In genomic region chr10:128491495-128491894, GRCm38 (mm10) we compare ENCODE assay signal across 8 mouse cellular contexts. TPM values are rescaled to one million over a fixed set of nuclear protein-coding genes. Genes with fewer than 3 reads are reported as not detected.
DNase-seq lines count a peak whose midpoint lies in the region; ATAC-seq and TF ChIP-seq lines count a peak whose summit lies in the region.

No protein-coding gene starts in this region.

- no peak overlapping the region for H3K9ac ChIP-seq in forebrain, embryonic 16.5 days (replicated peaks; ENCODE audit: low read depth, low read length)
- peak overlapping the region; percentile 6; the same call in 1 of the 2 replicates for H3K9ac ChIP-seq in kidney, postnatal 0 days (ENCODE audit: low read depth, low read length)

- no peak overlapping the region; the same call in 1 of the 2 replicates for H3K4me3 ChIP-seq in thymus, adult 2 months (ENCODE audit: control insufficient read depth, insufficient read depth, low read length)
- H3K4me3 ChIP-seq in forebrain, embryonic 16.5 days (replicated peaks; ENCODE audit: low read length), result no peak overlapping the region
- peak overlapping the region; percentile 71 for H3K4me3 ChIP-seq in kidney, postnatal 0 days (replicated peaks; ENCODE audit: low read depth, low read length)

- peak overlapping the region; percentile 91; the same call in 1 of the 2 replicates for H3K4me2 ChIP-seq in forebrain, embryonic 16.5 days (ENCODE audit: low read length)
- H3K4me2 ChIP-seq in kidney, postnatal 0 days (ENCODE audit: low read length), result peak overlapping the region; percentile 62

- ATAC-seq in forebrain, embryonic 16.5 days, result no peak
- ATAC-seq in kidney, postnatal 0 days (replicated peaks; ENCODE audit: low FRiP score, low read depth), result no peak
- no peak for ATAC-seq in granulocyte monocyte progenitor cell, adult 5-6 weeks (replicated peaks; ENCODE audit: poor library complexity, severe bottlenecking)

- no peaks in the 10 kb centered on the region for H3K27me3 ChIP-seq in thymus, adult 2 months (ENCODE audit: control insufficient read depth, insufficient read depth, low read length)
- H3K27me3 ChIP-seq in forebrain, embryonic 16.5 days (replicated peaks; ENCODE audit: control insufficient read depth, insufficient read depth, low read length), result no peaks in the 10 kb centered on the region
- H3K27me3 ChIP-seq in kidney, postnatal 0 days (ENCODE audit: insufficient read depth, low read length), result no peaks in the 10 kb centered on the region

- H3K36me3 ChIP-seq in thymus, adult 2 months (ENCODE audit: control insufficient read depth, insufficient read depth, low read length), result peaks cover 45% of the 10 kb centered on the region
- peaks cover 30% of the 10 kb centered on the region for H3K36me3 ChIP-seq in forebrain, embryonic 16.5 days (ENCODE audit: control insufficient read depth, insufficient read depth)
- peaks cover 42% of the 10 kb centered on the region for H3K36me3 ChIP-seq in kidney, postnatal 0 days (ENCODE audit: insufficient read depth, low read length)

- no peak for TF ChIP-seq CTCF in thymus, adult 2 months (IDR thresholded peaks at IDR 0.05; ENCODE audit: borderline replicate concordance, control insufficient read depth, extremely low read depth, insufficient read depth, low read length, poor library complexity)
- TF ChIP-seq CTCF in kidney, postnatal 0 days (IDR thresholded peaks at IDR 0.05; ENCODE audit: low read depth), result no peak

- WGBS in thymus, adult 2 months, result 82% methylated on average over 6 of the region's 6 CpGs
- 68% methylated on average over 5 of the region's 6 CpGs for WGBS in forebrain, embryonic 16.5 days
- 29% methylated on average over 6 of the region's 6 CpGs for WGBS in kidney, postnatal 0 days

- DNase-seq in thymus, adult 2 months, result peak; percentile 11
- no peak for DNase-seq in thymus, postnatal 10 days (ENCODE audit: low spot score in 2 of 2)
- peak; percentile 59 for DNase-seq in kidney, postnatal 0 days (ENCODE audit: low spot score)
- peak; percentile 61 for DNase-seq in lung, postnatal 36 days
- no peak for DNase-seq in right cerebral cortex, postnatal 10 days (ENCODE audit: low spot score in 2 of 2)
- DNase-seq in left cerebral cortex, postnatal 10 days (ENCODE audit: extremely low spot score in 1 of 2, low spot score in 2 of 2), result no peak

- no peak overlapping the region for H3K27ac ChIP-seq in thymus, adult 2 months (ENCODE audit: control insufficient read depth, insufficient read depth, low read length)
- no peak overlapping the region for H3K27ac ChIP-seq in forebrain, embryonic 16.5 days (ENCODE audit: low read length)
- H3K27ac ChIP-seq in kidney, postnatal 0 days, result peak overlapping the region; percentile 32; the same call in 1 of the 2 replicates

- H3K9me3 ChIP-seq in forebrain, embryonic 16.5 days (ENCODE audit: control insufficient read depth, low read length), result no peaks in the 10 kb centered on the region
- no peaks in the 10 kb centered on the region for H3K9me3 ChIP-seq in kidney, postnatal 0 days (replicated peaks; ENCODE audit: low read length)

- intact Hi-C loops in left cerebral cortex, postnatal 10 days (cut with DNase I), result loop anchor here (5.0 kb wide), 2 partner anchors 36 to 56 kb away; partner anchors contain the start of genes Esyt1, Rpl41 and Zc3h10

- H3K4me1 ChIP-seq in thymus, adult 2 months (replicated peaks; ENCODE audit: control insufficient read depth, insufficient read depth, low read length), result peaks cover 29% of the 10 kb centered on the region
- H3K4me1 ChIP-seq in forebrain, embryonic 16.5 days (replicated peaks; ENCODE audit: control insufficient read depth, insufficient read depth, low read length), result peaks cover 28% of the 10 kb centered on the region
- H3K4me1 ChIP-seq in kidney, postnatal 0 days (replicated peaks; ENCODE audit: insufficient read depth, low read length), result peaks cover 21% of the 10 kb centered on the region

- no peak for TF ChIP-seq POLR2A in thymus, adult 2 months (IDR thresholded peaks at IDR 0.05; ENCODE audit: control insufficient read depth, extremely low read depth, insufficient read depth, low read length, poor library complexity)

RNA-seq across cellular contexts. Expression of gene Myl6, which starts 2.5 kb away (rescaled TPM):
- 445 and 566 TPM in 2 replicates for polyA plus RNA-seq in thymus, adult 2 months (2012; rRNA removed)
- polyA plus RNA-seq in forebrain, embryonic 16.5 days (2015; fragmentation: Nextera tagmentation; extraction: Ambion mirVana), result 599 and 678 TPM in 2 replicates
- 1,410 and 1,495 TPM in 2 replicates for polyA plus RNA-seq in kidney, postnatal 0 days (2015; fragmentation: Nextera tagmentation; extraction: Ambion mirVana)
- 100 to 1,000 TPM; 602 to 610 TPM for total RNA-seq in left cerebral cortex, postnatal 10 days (2021)
- 1,019 and 1,105 TPM in 2 replicates for total RNA-seq in granulocyte monocyte progenitor cell, adult 5-6 weeks (2014; fragmentation: Nextera tagmentation)
- total RNA-seq in granulocyte monocyte progenitor cell, adult 5-6 weeks (2017), result 1,278 and 1,308 TPM in 2 replicates

RNA-seq across cellular contexts. Expression of gene Myl6b, which starts 7.0 kb away (rescaled TPM):
- polyA plus RNA-seq in thymus, adult 2 months (2012; rRNA removed), result 2.7 and 3.9 TPM in 2 replicates
- polyA plus RNA-seq in forebrain, embryonic 16.5 days (2015; fragmentation: Nextera tagmentation; extraction: Ambion mirVana), result 5.4 and 5.9 TPM in 2 replicates
- 3.2 and 3.7 TPM in 2 replicates for polyA plus RNA-seq in kidney, postnatal 0 days (2015; fragmentation: Nextera tagmentation; extraction: Ambion mirVana)
- total RNA-seq in left cerebral cortex, postnatal 10 days (2021), result 10 to 100 TPM; 30.9 to 34.1 TPM
- total RNA-seq in granulocyte monocyte progenitor cell, adult 5-6 weeks (2014; fragmentation: Nextera tagmentation), result 10.7 and 13.7 TPM in 2 replicates
- 1.2 and 1.7 TPM in 2 replicates for total RNA-seq in granulocyte monocyte progenitor cell, adult 5-6 weeks (2017)

RNA-seq across cellular contexts. Expression of gene Smarcc2, which starts 32.4 kb away (rescaled TPM):
- 176 and 211 TPM in 2 replicates for polyA plus RNA-seq in thymus, adult 2 months (2012; rRNA removed)
- polyA plus RNA-seq in forebrain, embryonic 16.5 days (2015; fragmentation: Nextera tagmentation; extraction: Ambion mirVana), result 215 and 217 TPM in 2 replicates
- 40.5 and 44.9 TPM in 2 replicates for polyA plus RNA-seq in kidney, postnatal 0 days (2015; fragmentation: Nextera tagmentation; extraction: Ambion mirVana)
- 100 to 1,000 TPM; 204 to 226 TPM for total RNA-seq in left cerebral cortex, postnatal 10 days (2021)
- 90.4 and 113 TPM in 2 replicates for total RNA-seq in granulocyte monocyte progenitor cell, adult 5-6 weeks (2014; fragmentation: Nextera tagmentation)
- 56.4 and 56.9 TPM in 2 replicates for total RNA-seq in granulocyte monocyte progenitor cell, adult 5-6 weeks (2017)

RNA-seq across cellular contexts. Expression of gene Esyt1, which starts 34.2 kb away (rescaled TPM):
- 146 and 155 TPM in 2 replicates for polyA plus RNA-seq in thymus, adult 2 months (2012; rRNA removed)
- 9.0 and 9.6 TPM in 2 replicates for polyA plus RNA-seq in forebrain, embryonic 16.5 days (2015; fragmentation: Nextera tagmentation; extraction: Ambion mirVana)
- polyA plus RNA-seq in kidney, postnatal 0 days (2015; fragmentation: Nextera tagmentation; extraction: Ambion mirVana), result 15.9 TPM in 2 replicates
- total RNA-seq in left cerebral cortex, postnatal 10 days (2021), result 1 to 10 TPM; 8.9 to 9.3 TPM
- total RNA-seq in granulocyte monocyte progenitor cell, adult 5-6 weeks (2014; fragmentation: Nextera tagmentation), result 89.1 and 90.5 TPM in 2 replicates
- 78.8 and 97.6 TPM in 2 replicates for total RNA-seq in granulocyte monocyte progenitor cell, adult 5-6 weeks (2017)

RNA-seq across cellular contexts. Expression of gene Zc3h10, which starts 56.1 kb away (rescaled TPM):
- polyA plus RNA-seq in thymus, adult 2 months (2012; rRNA removed), result 25.6 and 27.1 TPM in 2 replicates
- polyA plus RNA-seq in forebrain, embryonic 16.5 days (2015; fragmentation: Nextera tagmentation; extraction: Ambion mirVana), result 20.9 and 21.7 TPM in 2 replicates
- 13.7 and 16.9 TPM in 2 replicates for polyA plus RNA-seq in kidney, postnatal 0 days (2015; fragmentation: Nextera tagmentation; extraction: Ambion mirVana)
- total RNA-seq in left cerebral cortex, postnatal 10 days (2021), result 10 to 100 TPM; 10.8 to 10.9 TPM
- 8.8 and 9.7 TPM in 2 replicates for total RNA-seq in granulocyte monocyte progenitor cell, adult 5-6 weeks (2014; fragmentation: Nextera tagmentation)
- total RNA-seq in granulocyte monocyte progenitor cell, adult 5-6 weeks (2017), result 12.5 and 13.6 TPM in 2 replicates

Comparison
In these comparisons a context has a peak if more than half of its experiments do, and no peak if none do; other contexts are left out.
1. DNase-seq: peak in thymus, adult 2 months (single experiment), kidney, postnatal 0 days (single experiment) and lung, postnatal 36 days (single experiment); none in thymus, postnatal 10 days (0 of 2), right cerebral cortex, postnatal 10 days (0 of 2) and left cerebral cortex, postnatal 10 days (0 of 2).